Mouse (Mus musculus): ENCODE measurements around the gene 3300002I08Rik. TPM values are rescaled to one million over a fixed set of nuclear protein-coding genes. Genes with fewer than 3 reads are reported as not detected.

The 3300002I08Rik gene
- polyA plus RNA-seq, 1 experiment, result 1.8 TPM

- H3K4me1 ChIP-seq (ENCODE audit: control insufficient read depth, insufficient read depth, low read length), result no peaks in the 10 kb centered on the region; the same call in 1 of the 2 replicates
- H3K4me3 ChIP-seq (ENCODE audit: insufficient read depth, low read length), result no peak overlapping the region
- H3K27ac ChIP-seq (ENCODE audit: insufficient read depth, low read depth, low read length), result no peak overlapping the region
- TF ChIP-seq POLR2A (IDR thresholded peaks at IDR 0.05; ENCODE audit: borderline replicate concordance, low read depth, low read length) (no peak), CTCF (IDR thresholded peaks at IDR 0.05; ENCODE audit: low read depth, low read length) (no peak)
Observed at GRCm38 (mm10) chr2:150307183-150307773, 55.3 kb downstream of the 3300002I08Rik start.

- Histone ChIP-seq H3K4me1 (ENCODE audit: control insufficient read depth, insufficient read depth, low read length) (no peaks in the 10 kb centered on the region), H3K4me3 (ENCODE audit: insufficient read depth, low read length) (no peak overlapping the region), H3K27ac (ENCODE audit: insufficient read depth, low read depth, low read length) (no peak overlapping the region)
- TF ChIP-seq CTCF (IDR thresholded peaks at IDR 0.05; ENCODE audit: low read depth, low read length) (no peak), POLR2A (IDR thresholded peaks at IDR 0.05; ENCODE audit: borderline replicate concordance, low read depth, low read length) (no peak)
Observed at GRCm38 (mm10) chr2:150299096-150299495, 63.5 kb downstream of the 3300002I08Rik start.

- TF ChIP-seq POLR2A (IDR thresholded peaks at IDR 0.05; ENCODE audit: borderline replicate concordance, low read depth, low read length) (no peak), CTCF (IDR thresholded peaks at IDR 0.05; ENCODE audit: low read depth, low read length) (no peak)
- Histone ChIP-seq H3K4me3 (ENCODE audit: insufficient read depth, low read length) (no peak overlapping the region), H3K4me1 (ENCODE audit: control insufficient read depth, insufficient read depth, low read length) (no peaks in the 10 kb centered on the region), H3K27ac (ENCODE audit: insufficient read depth, low read depth, low read length) (no peak overlapping the region)
Observed at GRCm38 (mm10) chr2:150293669-150294068, 68.9 kb downstream of the 3300002I08Rik start.

Other genes starting within 250 kb of the 3300002I08Rik start
- gene Zfp120, start 226.1 kb downstream of the 3300002I08Rik start, polyA plus RNA-seq (2012; ENCODE audit: insufficient read depth, insufficient read length, missing spikeins), result 21.0 and 21.5 TPM in 2 replicates
- not detected in 2 replicates for gene Gm10770, start 183.1 kb downstream of the 3300002I08Rik start, polyA plus RNA-seq (2012; ENCODE audit: insufficient read depth, insufficient read length, missing spikeins)
- not detected in 2 replicates for gene Gm14139, start 181.0 kb downstream of the 3300002I08Rik start, polyA plus RNA-seq (2012; ENCODE audit: insufficient read depth, insufficient read length, missing spikeins)
- gene Zfp937, start 144.7 kb downstream of the 3300002I08Rik start, polyA plus RNA-seq (2012; ENCODE audit: insufficient read depth, insufficient read length, missing spikeins), result 1.5 and 1.9 TPM in 2 replicates
- 1.4 and 2.7 TPM in 2 replicates for gene Gm21994, start 107.2 kb downstream of the 3300002I08Rik start, polyA plus RNA-seq (2012; ENCODE audit: insufficient read depth, insufficient read length, missing spikeins)
- gene Gm14124, start 105.2 kb downstream of the 3300002I08Rik start, polyA plus RNA-seq (2012; ENCODE audit: insufficient read depth, insufficient read length, missing spikeins), result not detected in 2 replicates
- gene Gm10130, start 39.1 kb downstream of the 3300002I08Rik start, polyA plus RNA-seq (2012; ENCODE audit: insufficient read depth, insufficient read length, missing spikeins), result 2.4 TPM in 1 of 2 replicates, not detected in the other
- gene Zfp442, start 88.7 kb upstream of the 3300002I08Rik start, polyA plus RNA-seq (2012; ENCODE audit: insufficient read depth, insufficient read length, missing spikeins), result 1.5 and 3.1 TPM in 2 replicates
- not detected in 2 replicates for gene Zfp345, start 122.3 kb upstream of the 3300002I08Rik start, polyA plus RNA-seq (2012; ENCODE audit: insufficient read depth, insufficient read length, missing spikeins)
- gene Cst7, start 207.7 kb upstream of the 3300002I08Rik start, polyA plus RNA-seq (2012; ENCODE audit: insufficient read depth, insufficient read length, missing spikeins), result not detected in 2 replicates
- gene Apmap, start 245.8 kb upstream of the 3300002I08Rik start, polyA plus RNA-seq (2012; ENCODE audit: insufficient read depth, insufficient read length, missing spikeins), result 21.4 and 22.1 TPM in 2 replicates

Data from bone marrow macrophage, adult 2 months (primary cell).